Mouse (Mus musculus): ENCODE measurements at regions not wholly inside any gene's neighbourhood (a gene's known extent, or its start where the extent isn't known, plus 50 kb on each side); places are given as distances from the start of the nearest gene placed in this dataset.
A peak's percentile ranks its signal among the peaks of the same experiment; 100 is the strongest.

DNA sequence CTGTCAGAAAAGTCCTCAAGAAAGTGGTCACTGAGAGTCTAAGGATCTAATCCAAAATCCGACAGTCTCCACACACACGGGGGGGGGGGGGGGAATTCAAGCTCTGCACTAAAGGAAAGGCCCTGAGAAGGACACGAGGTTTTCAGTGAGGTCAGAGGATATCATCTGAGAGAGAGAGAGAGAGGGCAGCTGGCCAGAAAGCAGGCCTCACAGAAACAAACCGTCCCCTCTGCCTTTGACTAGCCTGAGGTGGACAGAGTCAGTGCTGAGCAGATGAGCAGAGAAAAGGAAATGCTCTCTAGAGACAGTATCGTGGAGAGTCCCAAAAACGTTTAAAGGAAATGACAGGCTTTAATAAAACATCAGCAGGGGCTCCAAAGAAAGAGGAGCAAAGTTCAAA is 282.0 kb downstream of the Gm49356 start:
- DNase-seq: peak; percentile 56 to 58

DNA sequence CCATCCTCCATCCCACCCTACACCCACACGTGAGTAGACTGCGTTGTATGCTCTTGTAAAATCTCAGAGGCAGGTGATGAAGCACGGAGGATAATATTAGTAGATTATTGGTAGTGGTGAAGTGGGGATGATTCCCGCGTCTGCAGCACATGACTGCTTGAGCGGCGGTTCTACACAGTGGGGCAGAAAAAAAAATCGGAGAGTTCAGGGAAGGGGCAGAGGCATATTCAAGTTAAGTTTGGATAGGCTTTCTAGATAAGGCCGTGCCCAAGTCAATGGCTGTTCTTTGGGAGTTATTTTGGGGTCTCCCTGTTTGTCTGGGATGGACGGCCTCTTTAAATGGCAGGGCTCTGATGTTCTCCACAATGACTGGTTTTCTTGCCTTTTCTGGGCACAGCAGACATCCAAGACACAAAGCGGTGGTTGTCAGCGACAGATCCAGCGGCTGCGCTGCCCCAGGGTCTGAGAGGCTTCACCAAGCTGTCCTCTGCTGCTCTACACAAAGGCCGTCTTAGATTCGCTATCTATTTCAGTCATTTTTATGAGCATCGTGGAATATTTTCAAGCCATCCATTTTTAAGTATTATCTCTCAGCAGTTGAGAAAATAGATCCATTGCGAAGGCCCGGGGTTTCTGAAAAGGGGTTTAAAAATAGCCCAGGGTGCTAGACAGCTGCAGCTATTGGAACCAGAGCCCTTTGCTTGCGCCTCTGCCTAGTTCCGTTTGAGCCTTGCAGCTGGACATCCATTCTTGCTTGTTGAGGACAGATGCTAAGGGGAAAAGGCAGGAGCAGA is 284.6 kb downstream of the Gm49356 start:
- DNase-seq: no peak

DNA sequence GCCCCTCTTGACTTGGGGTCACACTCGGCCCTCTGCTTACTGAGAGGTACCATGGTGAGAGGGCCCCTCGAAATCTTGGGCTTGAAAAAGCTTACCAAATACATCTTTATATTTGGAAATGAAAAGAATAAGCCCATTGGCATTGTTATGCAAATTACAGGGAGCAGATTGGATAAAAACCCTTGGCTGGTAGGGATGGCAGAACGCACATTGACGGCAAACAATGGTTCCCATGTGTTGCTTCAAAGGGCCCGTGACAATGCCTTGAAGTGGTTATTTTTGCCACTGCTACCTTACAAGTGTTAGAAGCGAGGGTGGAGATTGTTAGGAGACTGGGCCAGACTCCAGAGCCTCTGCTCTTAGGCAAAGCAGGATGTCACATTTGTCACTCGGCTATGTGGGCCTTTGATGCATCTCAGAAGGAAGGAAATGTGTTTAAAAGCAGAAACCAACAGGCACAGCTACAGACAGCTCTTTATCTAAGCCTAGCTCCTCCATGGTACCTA is 285.2 kb downstream of the Gm49356 start:
- peak; percentile 64 to 76 for DNase-seq

DNA sequence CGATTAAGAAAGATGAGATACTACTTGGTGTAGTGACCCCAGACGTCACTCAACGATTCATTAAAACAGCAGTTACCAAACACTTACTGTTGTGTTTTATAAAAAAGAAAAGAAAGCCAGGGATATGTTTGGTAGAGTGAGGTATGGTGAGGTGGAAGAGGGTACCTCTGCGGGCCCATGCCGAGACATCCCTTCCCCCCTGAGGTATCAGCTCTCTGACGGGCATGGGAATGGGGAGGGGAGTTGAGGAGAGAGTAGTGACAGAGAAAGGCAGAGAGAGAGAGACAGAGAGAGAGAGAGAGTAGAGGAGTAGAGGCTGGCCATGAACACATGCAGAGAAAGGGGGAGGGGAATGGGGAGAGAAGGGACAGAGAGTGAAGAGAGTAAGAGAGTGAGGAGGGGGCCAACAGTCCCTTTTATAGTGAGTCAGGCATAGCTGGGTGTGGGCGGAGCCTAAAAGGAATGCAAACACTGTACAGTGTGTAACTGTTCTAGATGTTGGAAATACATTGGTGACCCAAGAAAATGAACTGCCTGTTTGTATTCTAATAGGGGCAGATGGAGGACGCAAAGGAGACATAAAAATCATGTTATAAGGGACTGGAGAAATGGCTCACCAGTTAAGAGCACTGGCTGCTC is 285.9 kb downstream of the Gm49356 start:
- no peak for DNase-seq

DNA sequence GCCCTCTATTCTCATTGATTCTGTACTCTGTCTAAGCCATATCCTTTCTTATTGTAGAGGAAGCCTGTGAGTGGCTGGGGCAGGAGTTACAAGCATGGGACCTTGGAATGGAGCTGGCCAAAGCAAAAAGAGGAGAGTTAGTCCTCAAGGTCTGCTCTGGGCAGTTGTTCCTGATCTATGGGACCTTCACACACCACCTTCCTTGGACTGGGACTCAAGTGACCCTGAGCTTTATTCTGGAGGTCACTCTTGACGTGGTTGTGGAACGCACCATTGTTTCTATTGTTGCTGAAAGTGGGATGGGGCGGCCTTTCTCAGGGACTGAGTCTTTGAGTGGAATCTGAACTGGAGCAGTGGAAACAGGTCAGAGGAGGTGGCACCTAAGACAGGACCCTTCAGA is 291.0 kb downstream of the Gm49356 start:
- DNase-seq: no peak

DNA sequence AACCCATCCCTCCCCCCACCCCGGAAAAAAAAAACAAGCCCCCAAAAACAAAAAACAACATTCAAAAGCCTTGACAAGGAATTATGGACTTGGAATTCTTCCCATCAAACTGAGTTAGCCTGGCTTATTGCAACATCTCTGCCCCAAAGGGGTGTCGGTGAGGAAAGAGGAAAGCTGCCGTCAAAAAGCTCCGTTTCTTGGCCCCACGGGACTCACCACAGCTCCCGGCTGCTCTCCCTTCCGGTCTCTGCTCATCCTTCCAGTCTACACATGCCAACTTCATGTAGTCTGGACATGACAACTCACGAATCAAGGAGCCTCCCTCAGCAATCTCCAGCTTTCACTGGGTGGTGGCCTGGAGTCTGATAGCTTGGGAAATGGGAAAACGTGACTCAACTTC is 295.4 kb downstream of the Gm49356 start:
- peak in 1 of 2 experiments; percentile 46 for DNase-seq

DNA sequence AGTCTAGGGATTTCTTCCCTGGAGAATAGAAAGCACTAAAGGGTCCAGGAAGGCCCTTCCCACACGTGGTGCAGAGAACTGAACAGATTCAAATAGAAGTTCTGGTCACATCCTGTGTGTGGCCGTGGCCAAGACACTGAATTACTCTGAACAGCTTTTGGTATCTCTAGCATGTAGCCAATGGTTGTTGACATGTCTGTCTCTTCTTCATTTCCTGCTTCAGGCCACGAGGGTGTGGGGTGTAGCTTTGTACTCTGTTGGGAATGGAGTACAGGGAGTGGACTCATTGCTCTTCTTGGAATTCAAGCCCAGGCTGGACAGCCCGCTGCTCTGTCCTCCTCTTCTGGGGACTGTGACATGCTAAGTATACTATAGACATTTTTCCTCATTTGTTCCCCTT is 298.5 kb downstream of the Gm49356 start:
- DNase-seq: no peak

DNA sequence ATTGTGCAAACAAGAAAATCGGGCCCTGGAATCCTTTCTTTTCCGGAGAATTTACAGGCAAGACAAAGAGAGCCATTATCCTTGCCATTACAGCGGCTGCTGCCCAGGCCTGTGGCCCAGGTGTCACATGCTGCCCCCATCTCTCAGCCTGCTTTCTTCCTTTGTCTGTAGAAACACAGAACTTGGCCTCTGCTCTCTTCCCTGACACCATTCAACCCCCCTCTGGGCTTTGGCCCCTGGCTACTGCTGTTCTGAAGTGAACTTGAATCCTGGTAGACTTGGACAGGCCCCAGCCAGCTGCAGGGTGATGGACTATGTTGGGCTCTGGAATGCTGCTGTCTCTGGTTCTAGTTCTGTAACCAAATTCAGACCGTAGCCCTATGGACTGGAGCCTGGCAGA is 299.3 kb downstream of the Gm49356 start:
- peak; percentile 65 to 84 for DNase-seq

DNA sequence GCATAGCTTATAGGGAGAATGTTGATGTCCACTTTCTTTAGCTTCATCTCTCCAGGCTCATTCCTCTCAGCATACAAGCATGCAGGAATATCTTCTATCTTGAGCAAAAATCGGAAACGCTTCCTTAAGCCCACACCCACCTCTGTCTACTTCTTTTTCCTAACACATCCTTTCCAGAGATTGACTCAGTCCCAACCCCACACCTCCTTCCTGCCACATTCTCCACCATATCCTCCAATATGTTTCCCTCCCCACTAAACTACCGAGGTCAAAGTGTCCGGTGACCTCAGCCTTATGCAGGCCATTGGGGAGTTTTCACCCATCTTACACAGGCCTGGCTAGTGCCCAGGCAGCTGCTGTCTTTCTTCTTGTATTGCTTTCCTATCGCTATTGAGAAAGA is 301.4 kb downstream of the Gm49356 start:
- DNase-seq: no peak

DNA sequence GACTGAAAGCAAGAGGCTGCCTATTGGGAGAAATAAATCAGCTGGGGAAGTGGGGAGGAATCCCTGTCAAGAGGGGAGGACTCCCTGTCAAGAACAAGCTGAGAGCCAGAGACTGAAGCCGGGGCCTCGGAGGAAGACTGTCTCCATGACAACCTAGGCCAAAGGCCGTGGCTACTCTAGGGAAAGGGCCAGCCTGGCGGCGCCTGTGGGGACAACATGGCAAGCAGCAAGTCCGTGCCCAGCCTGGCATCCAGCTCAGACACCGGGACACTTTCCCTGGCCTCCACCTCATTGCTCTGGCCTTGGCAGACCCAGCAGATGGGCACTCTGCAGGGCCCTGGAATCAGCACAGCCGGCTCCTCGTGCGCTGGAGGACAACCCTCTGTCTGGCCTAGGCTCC is 305.3 kb downstream of the Gm49356 start:
- DNase-seq: peak; percentile 66 to 88

DNA sequence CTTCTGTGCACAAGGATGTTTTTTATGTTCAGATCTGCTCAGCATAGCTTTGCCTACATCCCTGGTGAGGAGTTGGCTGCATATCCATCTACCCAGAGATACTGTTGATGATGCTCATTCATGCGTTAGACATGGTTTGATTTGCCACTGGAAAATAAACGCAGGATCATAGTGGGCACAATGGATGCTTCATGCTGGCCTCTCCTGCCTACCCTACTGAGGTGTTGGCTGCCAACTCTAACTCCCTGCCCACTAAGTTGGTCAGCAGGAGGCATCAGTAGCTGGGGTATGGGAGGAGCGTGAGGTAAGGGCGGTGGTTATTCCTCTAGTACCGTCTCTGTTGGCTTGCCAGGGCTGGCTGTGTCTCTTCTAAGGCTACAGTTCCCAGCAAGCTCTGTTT is 307.3 kb downstream of the Gm49356 start:
- DNase-seq: no peak

DNA sequence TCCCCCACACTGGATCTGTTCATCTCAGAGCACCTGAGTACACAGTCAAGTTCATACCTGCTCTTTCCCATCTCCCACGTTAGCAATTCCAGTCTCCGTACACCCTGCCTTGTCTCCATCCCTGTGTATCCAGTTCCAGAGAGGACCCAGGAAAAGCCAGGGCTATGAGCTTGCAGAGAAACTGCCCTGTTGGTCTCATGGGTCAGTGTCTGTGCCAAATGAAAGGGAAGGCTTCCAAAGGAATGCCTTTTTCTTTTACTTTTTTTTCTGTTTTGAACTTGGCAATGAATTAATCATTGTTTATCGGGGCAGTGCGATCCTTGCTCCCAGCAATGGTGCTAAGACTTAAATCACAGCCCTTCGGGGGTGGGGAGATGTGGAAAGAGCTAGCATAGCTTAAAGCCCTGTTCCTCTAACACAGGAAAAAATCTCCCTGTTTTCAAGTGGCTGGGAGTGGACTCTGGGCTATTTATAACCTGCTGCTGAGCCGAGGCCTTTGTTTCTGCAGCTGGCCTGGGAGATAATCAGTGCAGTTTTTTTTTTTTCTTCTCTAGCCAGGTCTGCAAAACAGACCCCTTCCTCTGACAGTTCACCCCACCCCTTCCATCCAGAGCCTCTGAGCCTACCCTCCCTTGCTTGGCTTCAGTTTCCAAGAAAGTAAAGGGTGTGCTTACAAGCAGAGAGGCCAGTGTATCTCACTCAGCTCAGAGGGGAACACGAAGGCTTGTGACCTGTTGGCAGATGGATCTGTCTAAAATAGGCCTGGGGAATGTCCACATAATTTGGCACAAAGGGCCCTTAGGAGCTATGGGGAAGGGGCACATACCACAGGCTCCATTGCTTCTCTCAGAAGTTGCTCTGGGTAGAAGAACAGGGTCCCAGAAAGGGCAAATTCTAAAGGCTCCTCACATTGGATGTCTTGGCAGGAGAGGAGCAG is 308.6 kb downstream of the Gm49356 start:
- DNase-seq: peak; percentile 81 to 92

DNA sequence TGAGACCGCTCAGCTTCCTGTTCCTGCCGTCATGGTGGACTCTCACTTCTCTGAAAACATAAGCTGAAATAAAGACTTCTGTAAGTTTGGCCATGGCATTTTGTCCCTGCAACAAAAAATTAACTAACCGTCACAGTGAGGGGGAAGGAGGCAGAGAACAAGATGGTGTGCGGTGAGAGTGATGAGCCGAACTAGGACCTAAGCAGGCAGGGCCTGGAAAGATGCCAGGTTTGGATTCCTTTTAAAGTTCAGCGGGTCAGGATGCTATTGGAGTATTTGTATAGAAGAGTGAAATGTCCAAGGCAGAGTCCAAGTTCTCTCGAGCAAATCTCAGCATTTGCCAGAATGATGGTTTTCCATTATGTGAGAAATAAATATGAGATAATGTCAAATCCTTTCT is 312.3 kb downstream of the Gm49356 start:
- DNase-seq: peak in 1 of 2 experiments; percentile 54

DNA sequence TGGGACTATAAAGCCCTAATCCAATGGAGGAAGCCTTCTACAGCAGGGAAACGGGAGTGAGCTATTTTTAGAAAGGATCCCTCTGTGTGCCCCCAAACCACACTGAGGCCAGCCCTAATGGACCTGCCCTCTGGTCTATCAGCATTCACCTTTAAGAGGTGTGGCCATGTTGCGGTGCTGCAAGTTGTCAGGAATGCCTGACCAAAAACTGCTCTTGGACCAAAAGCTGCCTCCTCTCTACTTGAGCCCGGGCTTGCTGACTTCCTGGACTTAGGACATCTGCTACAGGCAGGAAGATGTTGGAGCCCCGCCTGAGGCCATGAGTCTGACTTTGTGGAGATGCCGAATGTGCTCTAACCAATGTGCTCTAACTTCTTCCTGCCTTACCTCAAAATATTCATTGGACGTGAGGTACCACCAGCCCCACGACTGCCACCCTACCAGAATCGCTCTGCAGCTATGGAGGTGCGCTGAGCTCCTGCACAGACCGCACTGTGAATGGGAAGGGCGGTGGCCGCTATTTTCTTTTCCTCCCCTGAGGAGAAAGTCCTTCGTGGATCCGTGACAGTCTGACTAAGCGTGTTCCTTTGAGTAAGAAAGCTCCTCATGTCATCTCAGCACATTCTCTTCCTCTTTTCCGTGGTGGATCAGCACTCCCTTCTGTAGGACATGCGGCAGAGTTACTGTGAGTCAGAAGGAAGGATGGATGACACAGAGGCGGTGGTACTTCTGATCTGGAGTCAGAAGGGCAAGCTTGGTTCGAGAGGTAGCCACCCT is 313.0 kb downstream of the Gm49356 start:
- DNase-seq: peak in 1 of 2 experiments; percentile 47

DNA sequence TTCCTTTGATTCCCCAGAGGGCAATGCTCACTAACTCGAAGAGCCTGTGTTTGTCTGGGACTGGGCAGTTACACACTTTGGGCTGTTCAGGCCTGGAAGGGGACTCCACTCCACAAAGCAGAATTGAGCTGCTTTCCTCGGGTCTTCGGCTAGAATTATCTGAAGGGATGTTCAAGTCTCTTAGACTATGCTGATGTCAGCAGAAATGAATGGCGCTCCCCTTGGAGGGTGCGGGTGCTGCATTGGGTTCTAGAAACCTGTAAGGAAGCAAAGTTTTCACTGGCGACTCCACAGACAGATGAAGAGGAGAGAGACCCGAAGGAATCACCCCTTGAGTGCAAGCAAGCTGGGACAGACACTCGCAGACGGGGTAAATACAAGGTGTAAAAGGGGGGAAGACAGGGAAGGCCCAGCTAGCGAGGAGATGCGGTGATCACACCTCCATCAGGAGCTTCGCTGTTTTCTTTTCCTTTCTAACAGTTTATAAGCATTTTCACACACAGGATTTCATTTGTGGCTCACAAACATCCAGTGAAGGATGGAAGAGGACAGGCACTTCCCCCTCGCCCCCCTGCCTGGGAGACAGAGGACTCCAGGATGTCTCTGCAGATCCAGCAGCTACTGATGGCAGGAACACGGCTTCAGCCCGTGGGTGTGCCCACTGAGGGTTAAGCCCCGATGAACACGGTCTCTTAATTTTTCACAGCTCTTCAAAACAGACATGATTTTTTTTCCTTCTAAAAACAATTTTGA is 314.2 kb downstream of the Gm49356 start:
- peak in 1 of 2 experiments; percentile 47 for DNase-seq

DNA sequence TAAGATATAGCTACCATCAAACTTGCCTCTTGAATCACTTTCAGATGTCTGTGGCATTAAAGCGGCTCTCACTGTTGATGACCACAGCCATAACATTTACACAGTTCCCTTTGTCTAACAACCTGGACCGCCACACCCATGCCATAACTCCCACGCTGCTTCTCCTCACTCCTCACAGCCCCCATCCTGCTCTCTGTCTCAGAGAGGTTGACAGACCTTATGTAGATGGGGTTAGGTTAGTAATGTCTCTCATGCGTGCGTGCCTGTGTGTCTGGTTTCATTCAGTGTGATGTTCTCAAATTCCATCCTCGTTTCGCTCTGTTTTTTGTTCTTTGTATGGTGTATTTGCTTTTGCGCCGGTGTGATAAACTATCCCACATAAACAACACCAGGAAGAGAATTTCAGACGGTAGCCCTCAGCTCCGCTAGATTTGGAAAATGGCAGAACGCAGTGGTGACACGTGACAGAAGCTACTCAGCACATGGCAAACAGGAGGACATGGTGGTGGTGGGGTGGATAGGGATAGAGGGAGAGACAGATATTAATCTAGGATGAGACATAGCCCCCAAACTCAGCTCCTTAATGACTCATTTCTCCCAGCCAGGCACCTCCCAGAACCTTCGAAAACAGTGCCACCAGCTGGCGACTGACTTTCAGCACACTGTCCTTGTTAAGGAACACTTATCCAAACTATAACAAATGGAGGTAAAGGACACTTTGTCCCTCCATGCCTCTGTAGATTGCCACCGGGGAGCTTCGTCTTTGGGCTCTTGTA is 314.9 kb downstream of the Gm49356 start:
- DNase-seq: peak; percentile 66 to 68

DNA sequence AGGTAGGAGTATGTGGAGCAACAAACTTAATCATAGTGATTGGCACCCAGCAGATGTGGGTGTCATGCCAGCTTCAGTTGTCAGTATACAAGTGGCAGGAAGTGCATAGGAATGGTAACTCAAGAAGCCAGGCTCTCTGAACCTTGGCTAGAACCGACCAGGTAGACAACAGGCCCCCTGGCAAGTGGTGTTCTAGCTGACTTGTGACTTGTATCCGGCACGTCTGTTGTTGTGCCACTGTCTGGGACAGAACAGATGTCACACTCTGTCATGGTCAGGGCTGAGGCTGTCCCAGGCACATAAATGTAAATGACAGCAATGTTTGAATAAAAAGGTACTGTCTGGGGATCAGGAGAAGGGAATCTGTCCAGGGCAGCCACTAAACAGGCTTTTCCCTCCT is 316.0 kb downstream of the Gm49356 start:
- DNase-seq: no peak

DNA sequence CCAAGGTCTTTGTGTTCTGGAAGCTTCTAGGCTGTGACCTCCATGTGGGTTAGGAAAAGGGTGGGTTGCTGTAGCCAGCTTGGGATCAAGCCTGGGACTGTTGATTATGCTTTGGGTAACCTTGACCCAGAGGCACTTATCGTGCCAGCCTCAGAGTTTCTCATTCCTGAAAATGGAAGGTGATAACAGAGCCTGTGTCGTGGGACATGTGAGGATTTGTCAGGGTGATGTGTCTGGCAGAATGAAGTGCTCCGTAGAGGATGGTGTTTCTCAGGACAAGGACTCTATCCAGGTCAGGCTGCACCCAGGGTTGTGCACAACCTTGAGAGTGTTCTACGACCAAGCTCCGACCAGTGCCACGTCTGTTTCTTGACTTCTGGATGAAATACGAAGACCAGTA is 316.4 kb downstream of the Gm49356 start:
- no peak for DNase-seq

DNA sequence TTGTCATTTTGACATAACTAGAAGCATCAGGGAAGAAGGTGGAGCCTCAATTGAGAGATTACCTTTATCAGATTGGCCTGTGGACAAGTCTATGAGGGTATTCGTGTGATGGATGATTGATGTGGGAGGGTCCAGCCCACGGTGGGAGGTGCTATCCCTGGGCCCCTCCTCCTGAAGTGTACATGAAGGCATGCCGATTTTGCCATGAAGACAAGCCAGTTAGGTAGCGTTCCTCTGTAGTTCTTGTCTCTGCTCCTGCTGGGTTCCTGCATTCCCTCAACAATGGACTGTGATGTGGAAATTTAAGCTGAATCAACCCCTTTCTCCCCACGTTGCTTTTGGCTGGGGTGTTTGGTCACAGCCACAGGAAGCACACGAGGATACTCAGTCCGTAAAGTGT is 317.5 kb downstream of the Gm49356 start:
- no peak for DNase-seq

DNA sequence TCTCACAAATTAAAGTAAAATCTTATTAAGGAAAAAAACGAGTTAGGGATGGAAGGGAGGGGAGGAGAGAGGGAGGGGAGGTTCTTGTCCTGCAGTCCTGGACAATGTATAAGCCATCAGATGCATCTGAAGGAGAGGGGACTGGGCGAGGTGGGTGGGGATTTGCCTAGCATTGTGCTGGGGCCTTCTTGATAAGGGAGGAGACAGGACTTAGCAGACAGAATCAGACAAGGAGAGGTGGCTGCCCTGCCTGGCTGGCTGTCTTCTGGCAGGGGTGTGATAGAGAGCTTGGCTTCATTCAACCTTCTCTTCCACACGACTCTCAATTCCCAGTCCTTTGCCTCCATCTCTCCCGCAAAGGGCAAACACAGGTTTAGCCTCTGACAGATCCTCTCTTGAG is 318.9 kb downstream of the Gm49356 start:
- DNase-seq: no peak

DNA sequence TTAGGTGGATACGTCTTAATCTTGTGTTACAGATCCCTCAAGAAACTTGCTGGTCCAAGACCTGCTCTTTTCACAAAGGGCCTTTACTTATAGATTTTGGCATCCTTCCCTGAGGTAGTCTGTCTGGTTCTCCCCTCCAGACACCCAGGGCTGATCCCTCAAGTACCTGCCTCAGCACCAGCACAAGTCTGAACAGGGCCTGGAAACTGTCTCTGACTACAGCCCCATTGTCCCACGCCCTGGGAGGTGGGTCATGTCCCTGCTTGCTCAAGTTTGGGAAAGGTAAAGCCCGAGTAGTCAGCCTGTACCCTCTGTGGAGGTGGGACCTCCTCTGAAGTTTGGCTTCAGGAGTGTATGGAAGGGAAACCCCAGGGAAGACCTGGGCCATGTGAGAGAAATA is 323.3 kb downstream of the Gm49356 start:
- no peak for DNase-seq

Measured in kidney, postnatal 25 days (tissue).